8 mouse cellular contexts compared by ENCODE assay signal in the genomic region with DNA sequence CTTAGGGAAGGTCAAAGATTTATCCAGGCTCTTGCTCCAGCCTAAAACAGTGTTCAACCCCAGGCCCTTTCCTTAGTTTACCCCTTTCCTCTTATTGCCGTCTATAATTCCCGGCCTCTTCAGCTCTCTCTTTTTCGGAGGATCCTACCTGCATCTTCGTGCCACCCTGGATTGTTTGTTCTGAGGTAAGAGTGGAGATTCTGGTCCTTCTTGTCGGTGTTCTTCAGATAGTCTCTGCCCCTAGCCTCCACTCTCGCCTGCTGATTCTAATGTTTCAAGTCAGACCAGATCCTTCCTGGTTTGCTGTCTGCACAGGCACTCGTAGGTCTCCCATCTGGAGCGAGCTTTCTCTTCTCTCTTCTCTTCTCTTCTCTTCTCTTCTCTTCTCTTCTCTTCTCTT. TPM values are rescaled to one million over a fixed set of nuclear protein-coding genes. Genes with fewer than 3 reads are reported as not detected.
DNase-seq lines count a peak whose midpoint lies in the region; ATAC-seq and TF ChIP-seq lines count a peak whose summit lies in the region.

No protein-coding gene starts in this region.

- H3K27ac ChIP-seq in heart, embryonic 13.5 days (replicated peaks), result no peak overlapping the region
- H3K27ac ChIP-seq in embryonic fibroblast, embryonic 13.5 days (ENCODE audit: insufficient read depth, low read length), result no peak overlapping the region
- H3K27ac ChIP-seq in liver, embryonic 12.5 days, result peak overlapping the region; percentile 82

- intact Hi-C loops in heart, postnatal 36 days (cut with DNase I), result loop anchor here (1.0 to 2.0 kb wide), 3 partner anchors 25 to 71 kb away; no protein-coding TSS in a partner anchor

- H3K9ac ChIP-seq in heart, embryonic 13.5 days, result peak overlapping the region; percentile 92
- peak overlapping the region; percentile 99 for H3K9ac ChIP-seq in liver, embryonic 12.5 days

- no peaks in the 10 kb centered on the region for H3K27me3 ChIP-seq in heart, embryonic 13.5 days (replicated peaks)
- peaks cover 11% of the 10 kb centered on the region; the same call in 1 of the 2 replicates for H3K27me3 ChIP-seq in liver, embryonic 12.5 days (replicated peaks)

- 0 out of 2 replicates have a peak, but pooled peaks cover 3% of the 10 kb centered on the region for H3K36me3 ChIP-seq in heart, embryonic 13.5 days
- H3K36me3 ChIP-seq in liver, embryonic 12.5 days, result peaks cover 27% of the 10 kb centered on the region

- peak overlapping the region; percentile 82 for H3K4me3 ChIP-seq in heart, embryonic 13.5 days
- peak overlapping the region; percentile 85 for H3K4me3 ChIP-seq in embryonic fibroblast, embryonic 13.5 days (ENCODE audit: insufficient read depth, low read length)
- peak overlapping the region; percentile 97 for H3K4me3 ChIP-seq in liver, embryonic 12.5 days

- H3K9me3 ChIP-seq in heart, embryonic 13.5 days, result no peaks in the 10 kb centered on the region
- no peaks in the 10 kb centered on the region for H3K9me3 ChIP-seq in liver, embryonic 12.5 days (replicated peaks)

- no peak for TF ChIP-seq POLR2A in embryonic fibroblast, embryonic 13.5 days (IDR thresholded peaks at IDR 0.05; ENCODE audit: low read depth, low read length)

- ATAC-seq in heart, embryonic 13.5 days (ENCODE audit: extremely low read depth, insufficient number of reproducible peaks, low FRiP score, low TSS enrichment), result no peak
- no peak for ATAC-seq in liver, embryonic 12.5 days

- WGBS in heart, embryonic 13.5 days, result 16% methylated on average over 8 of the region's 8 CpGs
- 15% methylated on average over 8 of the region's 8 CpGs for WGBS in liver, embryonic 12.5 days (ENCODE audit: insufficient replicate concordance)

- no peak for DNase-seq in heart, postnatal 36 days
- peak; percentile 13 for DNase-seq in 3T3-L1 (ENCODE audit: low read depth, low spot score)
- no peak for DNase-seq in adrenal gland, postnatal 25 days
- DNase-seq in B cell, adult 2 months, result no peak
- DNase-seq in layer of hippocampus, adult 9-10 months (ENCODE audit: low spot score), result no peak

- peaks cover 53% of the 10 kb centered on the region for H3K4me1 ChIP-seq in heart, embryonic 13.5 days
- H3K4me1 ChIP-seq in embryonic fibroblast, embryonic 13.5 days (ENCODE audit: control insufficient read depth, insufficient read depth, low read length), result peaks cover 4% of the 10 kb centered on the region; the same call in 1 of the 2 replicates
- H3K4me1 ChIP-seq in liver, embryonic 12.5 days, result peaks cover 65% of the 10 kb centered on the region

- H3K4me2 ChIP-seq in heart, embryonic 13.5 days, result peak overlapping the region; percentile 98
- H3K4me2 ChIP-seq in liver, embryonic 12.5 days, result peak overlapping the region; percentile 98

- no peak for TF ChIP-seq CTCF in embryonic fibroblast, embryonic 13.5 days (IDR thresholded peaks at IDR 0.05; ENCODE audit: borderline replicate concordance, insufficient read depth, low read length)

RNA-seq across cellular contexts. Expression of gene Galnt10, which starts 0.6 kb away (rescaled TPM):
- 10.3 and 11.4 TPM in 2 replicates for polyA plus RNA-seq in heart, embryonic 13.5 days (2015; fragmentation: Nextera tagmentation; extraction: Ambion mirVana)
- total RNA-seq in heart, postnatal 36 days (2021), result 1 to 10 TPM; 6.7 to 9.2 TPM
- polyA plus RNA-seq in embryonic fibroblast, embryonic 13.5 days (2011; ENCODE audit: insufficient read length, low read depth, missing spikeins), result 48.3 and 51.8 TPM in 2 replicates
- polyA plus RNA-seq in liver, embryonic 12.5 days (2016; fragmentation: Nextera tagmentation; extraction: Ambion mirVana), result 34.2 and 36.3 TPM in 2 replicates
- 52.7 and 55.6 TPM in 2 replicates for total RNA-seq in adrenal gland, postnatal 25 days (2021)
